Mouse (Mus musculus): Measurements from ENCODE around the gene Nfe2l1.

Nfe2l1 gene

DNA sequence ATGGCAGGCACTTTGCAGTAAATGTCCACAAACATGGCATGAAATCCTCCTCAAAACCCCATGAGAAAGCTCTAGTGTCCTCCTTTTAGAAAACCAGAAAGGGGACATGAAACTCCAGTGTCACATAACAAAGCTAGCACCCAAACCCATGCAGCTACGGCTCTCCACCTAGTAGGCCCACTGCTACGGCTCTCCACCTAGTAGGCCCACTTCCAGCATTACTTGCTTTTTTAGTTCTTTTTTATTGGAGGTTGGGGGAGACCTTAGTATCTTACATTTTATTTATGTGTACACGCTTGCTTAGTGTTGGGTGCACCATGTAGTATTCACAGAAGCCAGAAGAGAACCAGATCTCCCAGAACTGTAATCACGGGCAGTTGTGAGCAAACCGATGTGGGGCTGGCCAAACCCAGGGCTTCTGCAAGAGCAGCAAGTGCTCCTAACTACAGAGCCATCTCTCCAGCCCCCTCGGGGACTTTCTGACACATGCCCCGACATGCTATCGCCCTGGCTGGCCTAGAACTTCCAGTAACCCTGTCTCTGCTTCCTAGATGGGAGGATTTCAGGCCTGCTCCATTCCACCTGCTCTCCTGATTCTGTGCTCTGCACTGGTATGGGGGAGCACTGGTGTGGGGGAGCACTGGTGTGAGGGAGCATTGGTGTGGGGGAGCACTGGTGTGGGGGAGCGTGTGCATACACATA lies 58.3 kb downstream of the Nfe2l1 start:
- peaks cover 19% of the 10 kb centered on the region for H3K36me3 ChIP-seq (ENCODE audit: control insufficient read depth, insufficient read depth, low read length, poor library complexity, severe bottlenecking)
- no peaks in the 10 kb centered on the region for H3K27me3 ChIP-seq (ENCODE audit: control insufficient read depth, insufficient read depth, low read length, poor library complexity, severe bottlenecking)
- DNase-seq (ENCODE audit: low read depth, low spot score) = no peak

- H3K27me3 ChIP-seq (ENCODE audit: control insufficient read depth, insufficient read depth, low read length, poor library complexity, severe bottlenecking) = no peaks in the 10 kb centered on the region
- H3K36me3 ChIP-seq (ENCODE audit: control insufficient read depth, insufficient read depth, low read length, poor library complexity, severe bottlenecking) = peaks cover 19% of the 10 kb centered on the region
Measured at GRCm38 (mm10) chr11:96768240-96768639, 61.5 kb downstream of the Nfe2l1 start.

More at GRCm38 (mm10) chr11:96768240-96768639, 61.5 kb downstream of the Nfe2l1 start:
- no peak for DNase-seq (ENCODE audit: low read depth, low spot score)
